Mouse (Mus musculus) heart, adult 2 months (tissue): Measurements from ENCODE around the gene Snx32. TPM values are rescaled to one million over a fixed set of nuclear protein-coding genes. Genes with fewer than 3 reads are reported as not detected.

Source experiments
- DNase-seq, 2 experiments: peaks; one replicate each; pipeline ENCODE4 v3.0.0; 2021
- H3K27ac ChIP-seq: fragments of 200-600 bp; 2 replicates; pipeline ENCODE4 v1.8.1; 2022
- H3K27me3 ChIP-seq: fragments of 200-500 bp; 2 replicates; pipeline ENCODE4 v1.6.1; 2012; ENCODE audit warnings: mild to moderate bottlenecking, low read length, inconsistent platforms, mixed read lengths; ENCODE audit not compliant: control insufficient read depth, insufficient read depth
- H3K36me3 ChIP-seq: fragments of 200-500 bp; 2 replicates; pipeline ENCODE4 v1.6.1; 2012; ENCODE audit warnings: low read length, inconsistent platforms; ENCODE audit not compliant: control insufficient read depth, insufficient read depth
- H3K4me1 ChIP-seq: fragments of 200-500 bp; 2 replicates; pipeline ENCODE4 v1.6.1; 2011; ENCODE audit warnings: low read length; ENCODE audit not compliant: control insufficient read depth, insufficient read depth
- H3K4me3 ChIP-seq: fragments of 200-600 bp; 2 replicates; pipeline ENCODE4 v1.8.1; 2022
- H3K79me2 ChIP-seq: fragments of 200-500 bp; replicated peaks from 2 replicates; pipeline ENCODE4 v1.6.1; 2012; ENCODE audit warnings: mild to moderate bottlenecking, inconsistent platforms, low read length, moderate library complexity, mixed read lengths; ENCODE audit not compliant: control insufficient read depth, insufficient read depth
- H3K9ac ChIP-seq: fragments of 200-500 bp; 2 replicates; pipeline ENCODE4 v1.6.1; 2012; ENCODE audit warnings: low read depth, mild to moderate bottlenecking, control low read depth, inconsistent platforms, low read length, mixed read lengths
- CTCF ChIP-seq: fragments of 200-600 bp; IDR thresholded peaks from 2 replicates; pipeline ENCODE4 v1.8.1; 2022; ENCODE audit warnings: antibody characterized with exemption, mild to moderate bottlenecking, moderate library complexity
- EP300 ChIP-seq: fragments of 200-500 bp; IDR thresholded peaks from 2 replicates; pipeline ENCODE4 v1.6.1; 2011; ENCODE audit warnings: low read depth, low read length, control low read depth; ENCODE audit not compliant: insufficient read depth
- POLR2A ChIP-seq: fragments of 200-500 bp; IDR thresholded peaks from 2 replicates; pipeline ENCODE4 v1.6.1; 2011; ENCODE audit warnings: mild to moderate bottlenecking, low read depth, low read length, control low read depth; ENCODE audit not compliant: insufficient read depth
- WGBS: fragments of 180-500 bp; shearing (Covaris S2); methylation state at CpG from one replicate; pipeline ENCODE4 v1.1.7; 2018; 5-methylcytosine and 5-hydroxymethylcytosine counted together
- intact Hi-C: fragments of 180-260 bp; cut with DNase I; formaldehyde crosslinking; loops from one replicate; pipeline ENCODE4 v1.15.1; 2025
- polyA plus RNA-seq: library from polyadenylated mRNA; depleted of rRNA; stranded (reverse); fragments of >200 nt; gene quantifications from 2 replicates; pipeline ENCODE4 v1.2.3, GENCODE M21; 2012; rRNA removed
- total RNA-seq, 2 experiments: library from RNA; stranded (reverse); gene quantifications; 2 replicates each; pipeline ENCODE4 v1.2.3; 2021

Snx32 gene
- total and polyA plus RNA-seq, 3 experiments, result 3.9 to 11.4 (median 5.2) TPM

- Histone ChIP-seq H3K4me1 (peaks cover 2% of the 10 kb centered on the region), H3K27ac (no peak overlapping the region), H3K4me3 (no peak overlapping the region), H3K9ac (no peak overlapping the region), H3K79me2 (no peaks in the 10 kb centered on the region), H3K36me3 (no peaks in the 10 kb centered on the region), H3K27me3 (peaks cover 6% of the 10 kb centered on the region; the same call in 1 of the 2 replicates)
- no peak for TF ChIP-seq POLR2A
- no peak for TF ChIP-seq EP300
- no peak for TF ChIP-seq CTCF
- DNase-seq, result no peak
- intact Hi-C loops, result no loop called here
- 91% methylated on average over 5 of the region's 5 CpGs for WGBS
These were observed 64.6 kb downstream of the Snx32 start for GRCm38 (mm10) chr19:5445747-5446146.

- peaks cover 2% of the 10 kb centered on the region for H3K4me1 ChIP-seq
- intact Hi-C loops, result no loop called here
- no peaks in the 10 kb centered on the region for H3K36me3 ChIP-seq
- no peak overlapping the region for H3K4me3 ChIP-seq
- WGBS, result 47% methylated on average over 7 of the region's 7 CpGs
- DNase-seq, result no peak
- no peaks in the 10 kb centered on the region for H3K79me2 ChIP-seq
- TF ChIP-seq POLR2A (no peak), CTCF (no peak), EP300 (no peak)
- H3K27me3 ChIP-seq, result peaks cover 6% of the 10 kb centered on the region; the same call in 1 of the 2 replicates
- no peak overlapping the region for H3K9ac ChIP-seq
- no peak overlapping the region for H3K27ac ChIP-seq
These were observed 65.4 kb downstream of the Snx32 start for GRCm38 (mm10) chr19:5444954-5445353.

- Histone ChIP-seq H3K4me3 (no peak overlapping the region), H3K4me1 (peaks cover 2% of the 10 kb centered on the region), H3K9ac (no peak overlapping the region), H3K27me3 (peaks cover 6% of the 10 kb centered on the region; the same call in 1 of the 2 replicates), H3K27ac (no peak overlapping the region), H3K79me2 (no peaks in the 10 kb centered on the region), H3K36me3 (no peaks in the 10 kb centered on the region)
- no peak for DNase-seq
- TF ChIP-seq EP300 (no peak), POLR2A (no peak), CTCF (no peak)
- 70% methylated on average over 9 of the region's 9 CpGs for WGBS
- intact Hi-C loops, result no loop called here
These were observed 65.9 kb downstream of the Snx32 start for GRCm38 (mm10) chr19:5444371-5444908.

Other genes starting within 250 kb of the Snx32 start
Only the 30 nearest of the 31 such genes appear.
- gene Sf3b2, start 215.1 kb downstream of the Snx32 start, total RNA-seq, result 100 to 1,000 TPM; 103 to 121 TPM
- 83.1 and 94.5 TPM in 2 replicates for gene Sf3b2, start 215.1 kb downstream of the Snx32 start, polyA plus RNA-seq
- 10 to 100 TPM; 27.2 to 29.9 TPM for gene Gal3st3, start 212.2 kb downstream of the Snx32 start, total RNA-seq
- 35.5 and 36.1 TPM in 2 replicates for gene Gal3st3, start 212.2 kb downstream of the Snx32 start, polyA plus RNA-seq
- not detected for gene Catsper1, start 174.8 kb downstream of the Snx32 start, total RNA-seq
- gene Catsper1, start 174.8 kb downstream of the Snx32 start, polyA plus RNA-seq, result 0.16 TPM in 1 of 2 replicates, not detected in the other
- gene Cst6, start 161.0 kb downstream of the Snx32 start, total RNA-seq, result 10 to 100 TPM; 10.9 to 16.8 TPM
- gene Cst6, start 161.0 kb downstream of the Snx32 start, polyA plus RNA-seq, result 5.7 and 10.4 TPM in 2 replicates
- 10 to 100 TPM; 16.3 to 19.5 TPM for gene Eif1ad, start 143.8 kb downstream of the Snx32 start, total RNA-seq
- 18.5 and 28.1 TPM in 2 replicates for gene Eif1ad, start 143.8 kb downstream of the Snx32 start, polyA plus RNA-seq
- gene Banf1, start 143.4 kb downstream of the Snx32 start, total RNA-seq, result 100 to 1,000 TPM; 113 to 133 TPM
- gene Banf1, start 143.4 kb downstream of the Snx32 start, polyA plus RNA-seq, result 148 and 173 TPM in 2 replicates
- 10 to 100 TPM; 47.3 to 51.8 TPM for gene Sart1, start 121.8 kb downstream of the Snx32 start, total RNA-seq
- gene Sart1, start 121.8 kb downstream of the Snx32 start, polyA plus RNA-seq, result 10.6 and 22.1 TPM in 2 replicates
- gene Tsga10ip, start 108.0 kb downstream of the Snx32 start, total RNA-seq, result under 1 TPM; 0.39 to 0.52 TPM
- 0.08 TPM in 1 of 2 replicates, not detected in the other for gene Tsga10ip, start 108.0 kb downstream of the Snx32 start, polyA plus RNA-seq
- 100 to 1,000 TPM; 278 to 344 TPM for gene Drap1, start 85.6 kb downstream of the Snx32 start, total RNA-seq
- gene Drap1, start 85.6 kb downstream of the Snx32 start, polyA plus RNA-seq, result 175 and 189 TPM in 2 replicates
- gene AI837181, start 85.4 kb downstream of the Snx32 start, total RNA-seq, result 10 to 100 TPM; 32.9 TPM
- gene AI837181, start 85.4 kb downstream of the Snx32 start, polyA plus RNA-seq, result 55.4 and 59.5 TPM in 2 replicates
- gene Fosl1, start 63.0 kb downstream of the Snx32 start, total RNA-seq, result not detected
- gene Fosl1, start 63.0 kb downstream of the Snx32 start, polyA plus RNA-seq, result 0.12 TPM in 1 of 2 replicates, not detected in the other
- gene Ccdc85b, start 52.6 kb downstream of the Snx32 start, total RNA-seq, result 1 to 10 TPM; 6.3 to 9.7 TPM
- gene Ccdc85b, start 52.6 kb downstream of the Snx32 start, polyA plus RNA-seq, result 5.9 and 6.1 TPM in 2 replicates
- gene Fibp, start 49.9 kb downstream of the Snx32 start, total RNA-seq, result 10 to 100 TPM; 47.1 to 52.9 TPM
- gene Fibp, start 49.9 kb downstream of the Snx32 start, polyA plus RNA-seq, result 85.6 and 88.3 TPM in 2 replicates
- under 1 TPM; 0.32 to 0.42 TPM for gene Ctsw, start 42.0 kb downstream of the Snx32 start, total RNA-seq
- 0.67 and 2.0 TPM in 2 replicates for gene Ctsw, start 42.0 kb downstream of the Snx32 start, polyA plus RNA-seq
- gene Efemp2, start 36.6 kb downstream of the Snx32 start, total RNA-seq, result 10 to 100 TPM in 1 of 2 experiments, 1 to 10 TPM in 1; 8.2 to 10.3 TPM
- 33.6 and 36.3 TPM in 2 replicates for gene Efemp2, start 36.6 kb downstream of the Snx32 start, polyA plus RNA-seq
- gene Mus81, start 22.1 kb downstream of the Snx32 start, total RNA-seq, result 10 to 100 TPM; 18.6 to 21.6 TPM
- 36.4 and 38.6 TPM in 2 replicates for gene Mus81, start 22.1 kb downstream of the Snx32 start, polyA plus RNA-seq
- gene Cfl1, start 20.1 kb downstream of the Snx32 start, total RNA-seq, result 100 to 1,000 TPM; 169 to 194 TPM
- 160 and 206 TPM in 2 replicates for gene Cfl1, start 20.1 kb downstream of the Snx32 start, polyA plus RNA-seq
- gene 1700020D05Rik, start 6.8 kb downstream of the Snx32 start, total RNA-seq, result under 1 TPM; 0.82 to 0.89 TPM
- 0.70 and 0.85 TPM in 2 replicates for gene 1700020D05Rik, start 6.8 kb downstream of the Snx32 start, polyA plus RNA-seq
- gene Ovol1, start 50.1 kb upstream of the Snx32 start, total RNA-seq, result not detected
- 0.04 TPM in 1 of 2 replicates, not detected in the other for gene Ovol1, start 50.1 kb upstream of the Snx32 start, polyA plus RNA-seq
- gene Ap5b1, start 57.5 kb upstream of the Snx32 start, total RNA-seq, result 1 to 10 TPM; 3.0 to 3.3 TPM
- 3.0 and 3.1 TPM in 2 replicates for gene Ap5b1, start 57.5 kb upstream of the Snx32 start, polyA plus RNA-seq
- 10 to 100 TPM; 50.2 to 58.6 TPM for gene Rnaseh2c, start 91.3 kb upstream of the Snx32 start, total RNA-seq
- gene Rnaseh2c, start 91.3 kb upstream of the Snx32 start, polyA plus RNA-seq, result 18.7 and 37.1 TPM in 2 replicates
- 10 to 100 TPM; 27.0 to 27.5 TPM for gene Kat5, start 99.7 kb upstream of the Snx32 start, total RNA-seq
- 36.1 and 56.9 TPM in 2 replicates for gene Kat5, start 99.7 kb upstream of the Snx32 start, polyA plus RNA-seq
- 10 to 100 TPM; 26.8 to 32.5 TPM for gene Rela, start 126.9 kb upstream of the Snx32 start, total RNA-seq
- 39.8 and 57.2 TPM in 2 replicates for gene Rela, start 126.9 kb upstream of the Snx32 start, polyA plus RNA-seq
- 10 to 100 TPM; 19.9 to 23.5 TPM for gene Sipa1, start 153.2 kb upstream of the Snx32 start, total RNA-seq
- gene Sipa1, start 153.2 kb upstream of the Snx32 start, polyA plus RNA-seq, result 37.7 and 39.9 TPM in 2 replicates
- gene Map3k11, start 178.2 kb upstream of the Snx32 start, total RNA-seq, result 10 to 100 TPM; 20.8 to 23.2 TPM
- 31.5 and 31.9 TPM in 2 replicates for gene Map3k11, start 178.2 kb upstream of the Snx32 start, polyA plus RNA-seq
- 10 to 100 TPM; 17.5 to 18.6 TPM for gene Pcnx3, start 178.4 kb upstream of the Snx32 start, total RNA-seq
- gene Pcnx3, start 178.4 kb upstream of the Snx32 start, polyA plus RNA-seq, result 33.6 and 40.1 TPM in 2 replicates
- not detected for gene Kcnk7, start 193.8 kb upstream of the Snx32 start, total RNA-seq
- gene Kcnk7, start 193.8 kb upstream of the Snx32 start, polyA plus RNA-seq, result not detected in 2 replicates
- 100 to 1,000 TPM; 128 to 137 TPM for gene Ehbp1l1, start 215.8 kb upstream of the Snx32 start, total RNA-seq
- gene Ehbp1l1, start 215.8 kb upstream of the Snx32 start, polyA plus RNA-seq, result 100 and 121 TPM in 2 replicates
- 10 to 100 TPM; 24.2 to 26.3 TPM for gene Fam89b, start 219.1 kb upstream of the Snx32 start, total RNA-seq
- 75.7 and 80.7 TPM in 2 replicates for gene Fam89b, start 219.1 kb upstream of the Snx32 start, polyA plus RNA-seq
- 10 to 100 TPM; 30.7 to 34.2 TPM for gene Ltbp3, start 230.4 kb upstream of the Snx32 start, total RNA-seq
- 61.3 and 61.5 TPM in 2 replicates for gene Ltbp3, start 230.4 kb upstream of the Snx32 start, polyA plus RNA-seq